Mouse (Mus musculus) frontal cortex, adult (tissue): Measurements from ENCODE around the gene Gngt1.
A peak's percentile ranks its signal among the peaks of the same experiment; 100 is the strongest.

Source experiments
- ATAC-seq: cut with Nextera tagmentation; 2 replicates; pipeline ENCODE4 v1.9.2; 2017; ENCODE audit warnings: mild to moderate bottlenecking, moderate library complexity, mixed read lengths; ENCODE audit not compliant: low TSS enrichment

Gene Gngt1

DNA sequence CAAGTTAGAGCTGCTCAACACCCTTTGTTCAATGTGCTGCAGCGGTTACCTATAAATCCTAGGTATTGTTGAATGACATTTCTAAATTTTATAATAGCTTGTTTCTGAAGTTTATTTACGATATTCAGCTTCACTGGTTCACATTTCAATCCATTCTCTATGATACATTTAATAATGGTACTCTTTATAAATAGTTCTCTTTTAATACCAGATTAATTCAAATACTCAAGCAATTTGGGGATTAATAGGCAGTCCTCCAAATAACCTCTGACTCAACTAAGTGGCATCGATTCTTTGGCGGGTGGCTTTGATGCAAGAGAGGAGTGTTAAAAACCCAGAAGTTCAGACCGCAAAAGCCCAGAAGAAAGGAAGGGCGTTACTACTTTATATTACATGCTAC, at the start of gene Gngt1:
TSS of gene Gngt1 (plus strand) at position 301 of the 400 bp plus-strand sequence.
- ATAC-seq = no peak

DNA sequence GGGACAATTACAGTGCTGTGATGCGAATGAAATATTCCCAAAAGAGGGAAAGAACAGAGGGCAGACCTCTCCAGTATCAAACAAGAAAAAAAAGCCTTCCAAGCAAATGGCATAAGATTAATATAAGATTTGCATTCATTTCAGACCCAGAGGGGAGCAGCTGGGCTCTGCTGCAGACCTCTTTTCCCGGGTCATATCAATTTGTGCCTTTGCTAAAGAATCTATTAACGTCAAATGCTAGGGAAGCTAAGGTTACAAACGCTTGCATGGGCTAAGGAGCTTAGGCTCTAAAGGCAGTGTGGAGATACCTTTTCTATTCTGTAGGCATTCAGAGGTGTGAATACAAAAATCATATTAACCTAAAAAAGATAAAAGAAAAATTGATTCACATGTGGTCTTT, 38.6 kb upstream of the Gngt1 start:
- no peak for ATAC-seq

DNA sequence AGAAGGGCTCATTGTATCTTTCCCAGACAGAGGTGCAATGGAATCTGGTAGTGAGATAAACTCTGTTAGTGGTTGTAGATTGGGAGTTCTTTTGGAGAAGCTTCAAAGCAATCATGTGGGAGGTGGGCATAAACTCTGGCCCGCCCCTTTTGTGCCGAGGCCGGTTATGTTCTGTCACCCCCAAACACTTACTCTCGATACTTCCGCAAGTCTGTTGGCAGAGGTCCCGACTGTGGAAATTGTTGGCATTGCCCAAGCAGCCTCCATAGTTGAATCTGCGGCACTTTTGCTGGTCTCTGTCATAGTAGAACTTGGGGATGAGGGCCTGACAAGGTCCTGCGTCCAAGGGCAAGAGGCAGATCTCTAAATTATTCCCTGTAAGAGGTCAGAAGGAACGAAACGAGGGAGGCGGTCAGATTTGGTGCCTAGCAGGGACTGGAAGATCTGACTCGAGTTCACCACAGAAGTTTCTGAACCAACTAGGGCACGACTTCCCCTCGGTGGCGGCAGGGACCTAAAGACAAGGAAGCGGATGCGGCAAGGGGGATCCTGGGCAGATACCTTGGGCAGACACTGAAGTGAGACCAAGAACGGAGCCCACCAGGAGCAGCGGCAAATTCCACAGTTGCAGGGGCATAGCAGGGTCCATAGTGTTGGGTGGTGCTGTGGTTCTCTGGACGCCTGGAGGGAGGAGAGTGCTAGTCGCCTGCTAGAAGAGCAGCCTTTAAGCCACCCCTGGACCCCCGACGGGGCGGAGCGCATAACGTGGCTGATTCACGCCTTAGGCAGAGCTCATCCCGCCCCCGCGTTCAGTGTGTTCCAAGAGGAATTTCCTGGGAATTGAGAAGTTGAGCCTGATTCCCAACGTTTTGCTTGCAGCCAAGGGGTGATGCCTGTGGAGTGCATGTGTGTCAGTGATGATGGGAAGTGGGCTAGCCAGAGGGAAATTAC, 25.6 kb upstream of the Gngt1 start:
- no peak for ATAC-seq

DNA sequence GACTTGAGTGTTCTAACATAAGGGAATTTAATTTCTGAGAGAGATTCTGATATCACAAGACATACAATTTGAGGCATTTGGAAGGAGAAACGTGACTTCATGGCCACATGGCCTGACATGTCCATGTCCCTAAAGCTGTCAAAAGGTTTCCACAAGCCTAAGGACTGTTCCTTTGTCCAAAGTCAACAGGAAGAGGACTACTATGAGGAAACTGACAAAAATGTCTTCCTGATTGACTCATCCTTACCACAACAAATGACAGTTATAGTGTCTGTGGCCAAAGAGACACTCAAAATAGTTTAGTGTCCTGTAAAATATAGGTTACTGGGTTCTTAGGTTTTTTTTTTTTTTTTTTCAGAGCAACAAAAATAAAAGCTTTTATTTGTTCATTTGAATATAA, 19.9 kb upstream of the Gngt1 start:
- no peak for ATAC-seq

DNA sequence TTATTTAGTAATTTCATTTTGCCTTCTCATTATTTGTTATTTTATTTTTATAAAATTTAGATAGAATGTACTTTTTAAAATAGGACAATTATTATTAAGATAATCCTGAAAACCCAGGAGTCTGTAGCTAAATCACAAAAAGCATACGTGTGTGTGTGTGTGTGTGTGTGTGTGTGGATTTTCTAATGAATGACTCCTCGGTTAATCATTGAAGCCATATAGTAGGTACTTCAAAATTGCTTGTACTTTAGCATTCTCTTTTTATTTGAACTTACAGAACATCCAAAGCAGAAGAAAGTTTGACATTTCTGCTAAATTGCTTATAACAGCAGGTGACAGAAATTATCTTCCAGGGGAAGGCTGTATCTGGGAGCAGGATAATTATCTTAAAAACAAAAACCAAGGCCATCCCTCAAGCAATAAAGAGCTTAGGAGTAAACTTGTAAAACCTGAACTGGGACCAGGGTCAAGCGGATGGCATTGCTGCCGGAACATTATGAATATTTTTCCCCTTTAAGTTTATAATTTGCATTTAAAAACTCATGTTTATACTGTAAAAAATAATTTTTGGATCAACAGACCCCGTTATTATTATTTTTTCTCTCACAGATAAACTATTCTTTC, 10.8 kb upstream of the Gngt1 start:
- ATAC-seq = no peak

DNA sequence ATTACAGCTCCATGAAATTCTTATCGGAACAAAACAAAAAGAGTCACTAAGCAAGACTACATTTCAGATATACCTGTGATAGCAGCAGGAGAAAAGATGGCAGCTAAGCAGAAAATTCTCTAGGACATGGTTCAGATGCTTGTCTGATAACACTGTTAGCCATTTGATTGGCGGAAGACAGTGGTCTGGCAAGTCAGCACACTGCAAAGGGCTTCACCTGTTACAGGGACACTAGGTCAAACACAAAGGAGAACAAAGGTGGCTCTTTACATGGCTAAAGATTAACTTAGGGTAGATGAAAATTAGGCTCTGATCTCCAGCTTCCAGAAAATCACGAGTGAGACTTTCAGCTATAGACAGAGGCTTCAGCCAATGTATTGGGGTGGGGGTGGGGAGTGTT, 4.8 kb upstream of the Gngt1 start, which contains the start of gene Tfpi2:
TSS of gene Tfpi2 (minus strand) at position 170 of the 400 bp plus-strand sequence.
- ATAC-seq = no peak

DNA sequence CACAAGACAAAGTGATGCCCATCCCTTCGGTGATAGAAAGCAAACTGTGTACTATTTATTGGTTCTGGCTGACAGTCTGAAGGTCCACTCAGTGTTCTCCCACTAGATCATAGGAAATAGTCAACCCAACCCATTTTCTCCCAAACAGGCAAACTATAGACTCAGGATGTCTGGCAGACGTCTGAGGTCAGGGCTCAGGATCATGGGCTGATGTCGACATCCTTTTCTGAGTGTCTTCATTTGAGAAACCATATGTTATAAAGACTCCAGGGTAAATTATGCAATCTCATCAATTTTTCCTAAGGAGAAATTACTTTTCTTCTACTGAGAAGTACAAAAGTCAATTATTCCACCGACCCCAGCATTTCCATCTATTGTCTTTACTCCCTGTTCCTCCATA, 4.5 kb downstream of the Gngt1 start:
- no peak for ATAC-seq

DNA sequence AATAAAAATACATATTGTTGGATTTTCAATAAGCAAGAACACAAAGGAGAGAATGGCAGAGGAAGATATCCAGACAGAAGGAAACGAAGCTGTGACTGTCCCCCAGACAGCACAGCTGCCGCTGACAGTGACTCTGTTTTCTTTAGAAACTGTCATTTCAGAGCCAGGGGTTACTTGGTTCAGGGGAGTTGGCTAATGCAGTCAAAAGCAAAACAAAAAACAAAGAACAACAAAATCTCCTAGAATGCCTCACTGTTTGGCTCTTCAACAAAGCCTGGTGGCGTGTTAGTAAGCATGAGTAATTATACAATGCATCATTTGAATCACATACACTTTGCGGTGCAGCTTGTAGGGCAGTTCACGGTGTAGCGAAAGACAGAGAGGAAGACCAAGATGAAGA, 5.7 kb downstream of the Gngt1 start:
- ATAC-seq = peak; percentile 58

DNA sequence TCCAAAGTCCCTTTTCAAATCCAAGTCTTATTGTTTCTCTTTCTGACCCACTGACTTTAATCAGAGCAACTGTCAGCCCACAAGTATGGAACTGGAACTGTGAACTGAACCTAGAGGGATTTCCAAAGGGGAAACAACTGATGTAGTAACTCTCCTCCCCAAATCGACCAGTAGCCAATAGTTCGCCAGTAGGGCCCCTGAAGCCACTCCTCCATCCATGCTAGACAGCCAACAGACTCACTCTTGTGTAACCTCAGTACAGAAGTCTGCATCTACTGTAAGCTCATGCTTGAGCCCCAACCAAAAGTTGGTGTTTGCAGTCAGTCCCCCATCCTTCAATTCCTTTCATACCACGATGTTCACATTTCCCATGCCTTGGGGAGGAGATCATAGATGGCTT, 7.1 kb downstream of the Gngt1 start:
- ATAC-seq = no peak

DNA sequence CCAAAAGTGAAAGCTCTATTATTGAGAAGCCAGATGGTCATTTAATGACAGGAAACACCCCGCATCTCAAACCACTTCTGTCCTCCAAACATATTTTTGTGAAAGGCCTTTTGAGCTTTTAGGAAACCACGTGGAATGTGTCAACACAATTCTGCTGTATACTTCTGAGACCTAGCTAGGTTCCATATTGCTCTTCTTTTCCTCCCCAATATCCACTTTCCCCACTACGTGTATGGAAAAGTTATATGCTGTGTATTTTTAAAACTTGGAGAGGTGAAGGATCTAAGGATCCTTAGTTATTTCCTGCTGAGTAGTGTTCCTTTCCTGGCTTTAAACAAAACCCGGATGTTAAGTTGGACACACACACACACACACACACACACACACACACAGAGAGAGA, 9.9 kb downstream of the Gngt1 start:
- no peak for ATAC-seq

DNA sequence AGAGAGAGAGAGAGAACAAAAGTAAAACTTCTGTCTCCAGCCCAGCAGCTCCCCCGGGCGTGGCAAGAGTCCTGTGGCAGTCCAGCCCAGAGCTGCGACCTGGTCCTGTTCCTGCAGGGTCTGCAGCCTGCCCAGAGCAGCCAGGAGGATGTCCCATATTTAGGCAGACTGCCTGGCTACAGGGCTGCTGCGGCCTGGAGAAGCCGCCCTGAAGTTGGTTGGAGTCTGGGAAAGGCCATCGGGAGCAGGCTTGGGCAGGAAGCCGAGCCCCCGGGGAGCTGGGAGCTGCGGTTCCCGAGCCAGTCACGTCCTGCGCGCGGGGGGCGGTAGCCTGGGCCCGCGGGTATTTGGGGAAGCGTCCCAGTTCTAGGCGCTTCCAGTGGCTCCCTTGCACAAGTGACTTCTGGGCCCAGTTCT, 10.3 kb downstream of the Gngt1 start, which contains the start of gene Gng11:
TSS of gene Gng11 (plus strand) at position 15 of the 417 bp plus-strand sequence.
- peak; percentile 60 for ATAC-seq

DNA sequence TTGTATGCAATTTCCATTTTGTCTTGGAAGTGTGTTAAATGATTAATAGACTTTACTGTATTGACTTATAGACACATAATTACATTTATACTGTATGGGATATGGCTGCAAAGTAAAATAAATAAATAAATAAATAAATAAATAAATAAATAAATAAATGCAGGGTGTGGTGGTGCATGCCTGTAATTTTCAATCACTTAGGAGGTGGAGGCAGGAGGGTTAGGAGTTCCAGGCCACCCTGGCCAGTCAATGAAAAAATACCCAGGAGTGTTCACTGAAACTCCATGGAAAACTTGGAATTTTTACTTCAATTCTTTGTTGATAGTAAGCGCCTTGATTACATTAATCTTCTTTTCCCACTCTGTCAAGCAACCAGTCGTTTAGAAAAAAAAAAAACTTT, 11.2 kb downstream of the Gngt1 start:
- ATAC-seq = no peak

DNA sequence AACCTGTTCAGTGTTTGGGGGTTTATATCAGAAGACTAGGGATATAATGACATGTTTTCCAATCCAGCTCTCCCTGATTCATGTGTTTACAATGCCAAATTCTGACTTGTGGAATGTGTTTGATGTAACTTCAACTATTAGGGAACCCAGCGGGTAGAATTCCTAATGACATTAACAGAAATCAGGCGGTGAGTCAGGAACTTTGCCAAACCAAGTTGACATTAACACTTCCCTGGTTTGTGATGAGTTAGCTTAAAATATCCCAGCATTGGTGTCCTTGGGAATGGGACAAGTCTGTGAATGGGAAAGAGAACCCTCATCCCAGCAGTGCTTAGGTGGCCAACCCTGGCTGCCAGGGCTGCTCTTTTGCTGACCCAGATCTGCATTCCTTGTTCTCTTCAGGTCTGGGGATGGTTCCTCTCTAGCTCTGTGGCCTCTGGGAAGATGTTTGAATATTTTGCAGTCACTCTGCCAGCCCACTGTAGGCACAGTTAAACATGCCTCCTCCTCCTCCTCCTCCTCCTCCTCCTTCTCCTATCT, 15.0 kb downstream of the Gngt1 start:
- no peak for ATAC-seq

DNA sequence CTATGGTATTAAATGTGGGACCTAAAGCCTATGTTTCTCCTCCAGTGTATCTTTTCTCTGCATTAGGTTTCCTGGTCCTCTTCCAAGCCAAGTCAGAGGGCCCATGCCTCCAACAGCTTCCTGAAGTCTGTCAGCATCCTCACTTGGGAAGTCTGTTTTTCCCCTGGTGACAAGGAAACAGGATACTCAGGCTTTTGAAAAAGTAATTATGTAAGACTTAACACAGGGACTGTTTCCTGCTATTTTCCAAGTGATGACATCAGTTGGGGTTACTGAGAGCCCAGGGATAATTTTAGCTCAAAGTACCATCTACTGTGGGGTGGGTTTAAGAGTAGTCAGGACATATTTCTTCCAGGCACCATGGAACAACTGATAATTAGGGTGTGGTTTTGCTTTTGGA, 16.0 kb downstream of the Gngt1 start:
- ATAC-seq = no peak

DNA sequence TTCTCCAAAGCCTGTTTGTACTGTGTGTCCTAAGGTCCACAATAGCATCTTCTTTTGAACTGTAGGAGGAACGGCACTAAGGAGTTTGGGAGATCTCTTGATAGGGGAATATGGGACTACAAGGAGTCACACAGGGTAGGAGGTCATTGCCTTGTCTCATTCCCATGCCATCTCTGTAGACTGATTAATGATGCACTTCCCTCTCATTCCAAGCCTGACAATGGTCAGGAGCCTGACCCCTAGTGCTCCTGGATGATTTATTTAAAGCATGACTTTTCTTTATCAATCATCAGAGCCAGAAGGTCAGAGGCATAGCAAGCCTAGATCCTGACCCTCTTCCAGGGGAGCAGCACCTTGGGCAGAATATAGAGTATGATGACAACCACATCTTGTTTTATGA, 29.1 kb downstream of the Gngt1 start:
- no peak for ATAC-seq

DNA sequence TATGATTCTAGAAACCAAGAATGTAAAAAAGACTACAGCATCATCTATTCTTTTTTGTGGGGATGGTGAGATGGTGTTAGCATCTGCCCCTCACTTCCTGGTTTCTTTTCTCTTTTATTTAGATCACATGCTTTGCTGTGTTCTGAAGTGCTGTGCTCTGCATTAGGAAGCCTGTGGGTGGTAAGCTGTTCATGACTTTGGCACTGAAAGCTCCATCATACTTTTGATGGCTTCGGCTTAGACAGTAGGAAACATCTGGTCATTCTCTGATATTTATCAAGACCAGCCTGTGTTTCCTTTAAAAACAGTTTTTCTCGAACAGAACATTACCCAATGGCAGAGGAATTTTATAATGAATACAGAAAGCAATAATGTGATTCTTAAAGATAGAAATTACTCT, 32.8 kb downstream of the Gngt1 start:
- ATAC-seq = no peak

DNA sequence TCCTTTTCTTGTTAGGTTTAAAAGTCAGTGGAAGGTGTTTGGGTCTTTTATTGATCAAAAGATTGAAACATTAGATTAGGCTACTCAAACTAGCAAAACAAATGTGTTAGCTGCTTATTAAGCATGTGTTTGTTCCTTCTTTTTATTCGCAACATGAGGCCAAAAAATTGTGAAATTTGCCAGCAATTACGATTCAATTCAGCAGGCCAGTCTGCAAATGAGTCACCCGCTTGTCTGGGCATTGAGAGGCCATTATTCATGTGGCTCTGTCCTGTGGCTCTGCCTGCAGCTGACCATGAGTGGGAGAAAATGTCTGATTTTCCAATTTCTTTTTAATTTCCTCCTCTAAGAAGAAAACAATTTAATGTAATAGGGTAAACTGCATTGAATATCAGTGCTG, 37.4 kb downstream of the Gngt1 start:
- ATAC-seq = no peak

DNA sequence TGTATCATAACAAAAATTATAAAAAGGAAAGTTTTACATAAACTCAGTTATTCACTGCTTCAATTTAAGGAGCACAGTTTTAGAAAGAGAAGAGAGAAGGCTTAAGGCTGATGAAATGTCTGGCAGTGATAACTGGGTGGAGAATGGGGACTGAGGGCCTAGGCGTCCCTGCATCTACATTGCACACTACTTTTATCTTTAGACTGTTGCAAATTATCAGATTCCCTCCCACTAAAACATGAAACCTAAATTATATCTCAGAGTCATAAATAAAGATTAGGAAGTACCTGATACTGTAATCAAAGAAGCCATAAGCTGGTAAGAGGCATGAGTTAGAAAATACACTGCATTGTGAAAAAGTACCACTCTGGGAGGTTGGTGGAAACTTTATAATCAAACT, 48.2 kb downstream of the Gngt1 start:
- no peak for ATAC-seq
